Mouse (Mus musculus): Measurements from ENCODE around the gene Tyro3.

Gene Tyro3

DNA sequence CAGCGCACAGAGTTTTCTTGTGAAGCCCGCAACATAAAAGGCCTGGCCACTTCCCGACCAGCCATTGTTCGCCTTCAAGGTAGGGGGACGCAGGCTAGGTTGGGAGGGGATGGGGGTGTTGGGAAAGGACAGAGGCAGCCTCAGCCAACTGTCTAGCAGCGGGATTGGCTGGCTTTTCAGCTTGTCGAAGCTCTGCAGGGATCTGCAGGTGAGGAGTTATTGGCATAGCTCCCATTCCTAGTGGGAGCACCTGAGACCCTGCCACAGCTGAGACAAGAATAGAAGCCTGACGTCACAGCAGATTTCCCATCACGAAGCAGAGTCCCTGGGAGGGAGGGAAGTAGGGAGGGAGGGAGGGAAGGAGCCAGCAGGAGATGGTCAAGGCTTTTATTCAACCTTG is 7.2 kb downstream of the Tyro3 start:
- no peak for DNase-seq (ENCODE audit: low spot score)

- DNase-seq (ENCODE audit: low spot score) = no peak
These were observed 8.0 kb downstream of the Tyro3 start for GRCm38 (mm10) chr2:119805536-119805935.

DNA sequence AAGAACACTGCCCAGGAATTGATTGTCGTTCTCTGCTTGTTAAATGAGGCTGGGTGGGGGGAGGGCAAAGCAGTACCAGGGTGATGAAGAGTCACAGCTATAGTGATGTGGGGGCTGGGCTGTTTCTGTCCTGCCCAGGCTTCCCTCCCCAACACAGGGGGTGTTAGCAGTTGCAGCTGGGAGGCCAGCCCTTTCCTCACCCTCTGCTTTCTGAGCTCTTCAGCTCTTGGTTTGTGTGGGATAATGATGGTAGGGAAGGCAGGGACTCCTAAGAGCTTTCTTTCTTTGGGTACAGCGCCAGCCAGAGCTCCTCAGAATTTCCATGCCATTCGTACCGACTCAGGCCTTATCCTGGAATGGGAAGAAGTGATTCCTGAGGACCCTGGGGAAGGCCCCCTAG is 10.9 kb downstream of the Tyro3 start:
- no peak for DNase-seq (ENCODE audit: low spot score)

DNA sequence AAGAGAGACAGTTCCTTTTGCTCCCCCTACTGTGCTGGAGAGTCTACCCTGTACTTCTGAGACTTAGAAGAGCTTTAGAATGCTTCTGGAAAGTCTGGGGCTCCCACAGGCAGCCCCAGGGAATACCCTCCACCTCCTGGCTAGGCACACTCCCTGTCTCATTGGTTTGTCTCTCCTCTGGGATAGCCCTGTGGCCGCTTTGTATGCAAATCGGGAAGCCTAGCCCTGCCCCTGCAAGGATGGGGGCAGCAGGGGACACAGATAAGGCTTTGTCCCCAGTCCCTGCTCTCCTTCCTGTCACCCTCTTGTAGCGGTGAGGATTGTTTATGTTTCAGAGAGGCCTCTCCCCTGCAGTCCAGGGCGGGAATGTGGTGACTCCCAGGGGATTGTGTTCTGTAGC is 11.3 kb downstream of the Tyro3 start:
- DNase-seq (ENCODE audit: low spot score) = no peak

DNA sequence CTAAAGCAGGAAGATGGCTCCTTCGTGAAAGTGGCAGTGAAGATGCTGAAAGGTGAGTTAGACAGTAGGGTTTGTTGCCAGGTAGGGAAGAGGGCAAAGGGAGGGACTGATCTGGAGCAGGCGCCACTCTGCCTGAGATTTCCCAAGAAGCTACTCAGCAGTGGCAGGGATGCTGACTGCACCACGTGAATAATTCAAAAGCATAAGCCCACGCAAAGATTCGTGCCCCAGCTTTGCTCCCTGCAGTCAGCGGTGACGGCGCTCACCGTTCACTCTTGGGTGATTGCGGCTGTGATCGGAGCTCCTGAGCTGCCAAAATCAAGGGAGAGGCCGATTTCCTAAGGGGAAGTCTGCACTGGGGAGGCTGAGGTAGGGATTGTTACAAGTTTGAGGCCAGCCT is 13.4 kb downstream of the Tyro3 start:
- no peak for DNase-seq (ENCODE audit: low spot score)

GRCm38 (mm10) chr2:119811490-119812146 is 14.1 kb downstream of the Tyro3 start:
- no peak for DNase-seq (ENCODE audit: low spot score)

GRCm38 (mm10) chr2:119814376-119814933 is 16.9 kb downstream of the Tyro3 start:
- DNase-seq (ENCODE audit: low spot score) = no peak

DNA sequence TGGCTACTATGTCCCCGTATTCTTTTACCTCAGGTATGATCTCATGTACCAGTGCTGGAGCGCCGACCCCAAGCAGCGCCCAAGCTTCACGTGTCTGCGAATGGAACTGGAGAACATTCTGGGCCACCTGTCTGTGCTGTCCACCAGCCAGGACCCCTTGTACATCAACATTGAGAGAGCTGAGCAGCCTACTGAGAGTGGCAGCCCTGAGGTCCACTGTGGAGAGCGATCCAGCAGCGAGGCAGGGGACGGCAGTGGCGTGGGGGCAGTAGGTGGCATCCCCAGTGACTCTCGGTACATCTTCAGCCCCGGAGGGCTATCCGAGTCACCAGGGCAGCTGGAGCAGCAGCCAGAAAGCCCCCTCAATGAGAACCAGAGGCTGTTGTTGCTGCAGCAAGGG is 19.1 kb downstream of the Tyro3 start:
- DNase-seq (ENCODE audit: low spot score) = no peak

- no peak for DNase-seq (ENCODE audit: low spot score)
These were observed 19.5 kb downstream of the Tyro3 start for GRCm38 (mm10) chr2:119817047-119817446.

DNA sequence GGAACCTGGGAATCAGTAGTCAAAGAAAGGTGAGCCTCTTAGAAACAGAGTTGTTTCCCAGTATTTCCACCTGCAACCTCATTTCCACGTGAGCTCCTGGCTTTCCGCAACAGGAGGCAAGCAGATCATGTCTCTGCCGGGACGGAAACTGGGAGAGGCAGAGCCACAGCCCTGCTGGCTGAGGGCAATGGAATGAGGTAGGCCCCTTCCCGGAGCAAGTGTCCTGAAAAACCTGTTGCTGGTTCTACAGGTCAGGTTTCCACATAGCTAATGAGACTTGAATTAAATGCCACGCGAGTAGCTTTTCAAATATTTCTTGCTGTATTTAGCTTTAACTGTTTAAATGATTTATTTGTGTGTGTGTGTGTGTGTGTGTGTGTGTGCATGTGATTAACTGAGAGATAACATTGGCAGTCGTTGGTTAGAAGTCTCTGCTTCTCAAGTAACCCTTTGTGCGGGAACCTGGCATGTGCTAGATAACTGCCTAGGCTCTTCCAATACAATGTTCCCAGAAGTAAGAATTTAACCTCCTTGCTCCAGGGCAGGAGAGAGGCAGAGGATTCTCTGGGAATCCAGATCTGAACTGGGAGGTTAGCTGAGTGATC is 21.2 kb downstream of the Tyro3 start:
- DNase-seq (ENCODE audit: low spot score) = no peak

DNA sequence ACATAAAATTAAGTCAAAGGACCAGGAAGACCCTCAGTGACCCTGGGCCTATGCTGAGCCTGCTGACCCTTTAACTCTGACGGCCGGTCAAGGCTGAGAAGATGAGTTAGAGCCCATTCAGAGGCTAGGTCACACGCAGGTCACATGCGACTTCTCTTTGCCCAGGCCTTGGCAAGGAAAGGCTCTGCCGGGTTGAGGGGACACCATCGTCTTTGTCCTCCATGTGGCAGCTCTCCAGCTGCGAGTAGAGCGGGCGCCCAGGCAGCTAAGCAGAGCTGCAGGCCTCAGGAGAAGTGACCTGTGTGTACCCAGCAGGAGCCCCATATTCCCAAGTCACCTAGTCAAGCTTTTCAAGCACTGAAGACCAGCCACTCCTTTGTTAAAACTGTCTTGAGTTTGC is 23.6 kb downstream of the Tyro3 start:
- DNase-seq (ENCODE audit: low spot score) = no peak

GRCm38 (mm10) chr2:119830579-119830978 is 33.0 kb downstream of the Tyro3 start:
- no peak for DNase-seq (ENCODE audit: low spot score)

GRCm38 (mm10) chr2:119834231-119834630 is 36.7 kb downstream of the Tyro3 start:
- DNase-seq (ENCODE audit: low spot score) = no peak

DNA sequence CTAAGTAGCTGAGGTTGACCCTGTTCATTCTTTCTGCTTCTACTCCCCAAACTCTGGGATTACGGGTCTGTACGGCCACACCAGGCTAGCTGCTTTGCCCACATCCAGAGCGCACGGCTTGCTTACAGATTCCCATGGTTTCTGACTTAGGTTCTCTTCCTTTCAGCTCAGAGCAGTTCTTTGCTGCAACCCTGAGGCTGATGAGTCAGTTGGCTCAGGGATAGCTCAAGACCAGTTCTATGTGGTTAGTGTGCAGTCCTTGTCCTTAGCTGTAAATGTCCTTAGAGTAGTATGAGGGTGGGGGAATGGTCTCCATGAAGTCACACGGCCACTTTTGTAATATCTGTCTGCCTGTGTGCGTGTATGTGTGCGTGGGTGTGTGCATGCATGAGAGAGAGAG is 40.1 kb downstream of the Tyro3 start:
- DNase-seq (ENCODE audit: low spot score) = no peak

DNA sequence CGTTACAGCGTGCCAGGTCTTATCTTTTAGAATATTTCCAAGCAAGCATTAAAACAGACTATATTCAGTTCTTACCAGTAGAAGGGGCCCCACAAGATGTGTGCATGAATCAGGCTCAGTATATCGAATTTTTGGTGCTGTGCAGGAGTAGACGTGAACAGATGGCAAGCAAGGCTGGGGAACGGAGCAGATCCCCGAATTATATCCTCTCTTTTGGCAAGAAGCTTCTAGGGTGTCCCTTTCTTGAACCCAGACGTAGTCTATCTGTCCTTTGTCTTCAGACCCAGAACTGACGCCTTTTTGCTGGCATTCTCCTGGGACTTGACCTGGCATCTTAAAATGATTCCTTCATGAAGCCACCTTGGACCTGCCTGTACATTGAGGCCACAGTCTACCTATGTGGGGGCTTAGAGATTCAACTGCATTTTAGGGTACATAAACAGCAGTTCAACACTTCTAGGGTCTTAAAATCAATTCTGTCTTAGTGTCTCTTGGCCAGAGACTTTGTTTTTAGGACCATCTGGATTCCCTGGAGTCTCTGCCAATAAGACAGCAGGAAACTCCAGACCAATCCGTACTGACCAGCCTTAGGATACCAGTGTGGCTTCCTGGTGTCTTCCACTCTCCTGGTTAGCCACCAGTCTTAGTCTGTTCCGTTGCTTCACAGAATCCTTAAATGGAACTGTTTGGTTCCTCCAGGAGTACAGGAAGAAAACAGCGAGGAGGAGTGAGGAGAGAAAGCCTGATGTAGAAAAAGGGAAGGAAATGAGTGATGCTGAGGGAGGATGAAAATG is 41.0 kb downstream of the Tyro3 start:
- DNase-seq (ENCODE audit: low spot score) = no peak

DNA sequence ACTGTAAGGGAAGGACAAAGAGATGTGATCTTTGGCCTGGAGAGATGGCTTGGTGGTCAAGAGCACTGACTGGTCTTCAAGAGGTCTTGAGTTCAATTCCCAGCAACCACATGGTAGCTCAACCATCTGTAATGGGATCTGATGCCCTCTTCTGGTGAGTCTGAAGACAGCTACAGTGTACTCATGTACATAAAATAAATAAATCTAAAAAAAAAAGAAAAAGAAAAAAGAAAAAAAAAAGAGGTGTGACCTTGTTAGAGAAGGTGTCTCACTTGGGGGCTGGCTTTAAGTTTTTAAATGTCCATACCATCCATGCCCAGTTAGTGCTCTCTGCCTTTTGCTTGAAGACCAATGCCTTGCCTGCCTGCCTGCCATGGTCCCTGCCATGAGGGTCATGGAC is 42.5 kb downstream of the Tyro3 start:
- DNase-seq (ENCODE audit: low spot score) = no peak

DNA sequence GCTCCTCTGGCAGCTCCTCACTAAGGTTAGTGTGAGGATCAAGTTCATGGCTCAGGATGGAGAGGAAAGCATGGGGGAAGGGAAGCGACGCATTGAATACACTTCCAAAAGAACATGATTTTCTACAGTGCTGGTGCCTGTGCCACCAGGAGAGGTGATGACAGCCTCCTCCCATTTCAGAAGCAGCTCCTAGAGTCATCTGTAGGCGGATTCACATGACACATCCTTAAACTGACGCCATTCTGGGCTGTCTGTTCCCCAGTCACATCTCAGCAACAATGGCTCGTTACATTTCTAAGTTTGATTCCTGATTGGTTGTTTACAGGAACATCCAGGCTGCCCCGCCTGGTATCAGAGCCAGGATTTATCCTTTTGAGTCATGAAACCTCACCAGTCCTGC is 44.5 kb downstream of the Tyro3 start:
- DNase-seq (ENCODE audit: low spot score) = no peak

DNA sequence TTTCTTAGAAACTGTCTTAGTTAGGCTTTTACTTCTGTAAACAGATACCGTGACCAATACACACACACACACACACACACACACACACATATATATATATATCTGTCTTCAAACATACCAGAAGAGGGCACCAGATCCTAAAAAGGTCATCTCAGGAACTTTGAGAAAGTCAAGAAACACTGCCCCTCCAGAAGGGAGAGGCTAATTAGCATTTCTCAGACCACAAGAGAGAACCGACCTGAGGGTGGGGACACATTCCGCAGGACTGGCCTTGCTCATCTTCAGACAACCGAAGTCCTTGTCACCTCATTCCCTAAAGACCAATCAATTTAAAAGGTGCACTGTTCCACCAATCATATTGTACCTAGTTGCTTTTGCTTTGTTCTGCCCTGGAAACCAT is 46.0 kb downstream of the Tyro3 start:
- no peak for DNase-seq (ENCODE audit: low spot score)

DNA sequence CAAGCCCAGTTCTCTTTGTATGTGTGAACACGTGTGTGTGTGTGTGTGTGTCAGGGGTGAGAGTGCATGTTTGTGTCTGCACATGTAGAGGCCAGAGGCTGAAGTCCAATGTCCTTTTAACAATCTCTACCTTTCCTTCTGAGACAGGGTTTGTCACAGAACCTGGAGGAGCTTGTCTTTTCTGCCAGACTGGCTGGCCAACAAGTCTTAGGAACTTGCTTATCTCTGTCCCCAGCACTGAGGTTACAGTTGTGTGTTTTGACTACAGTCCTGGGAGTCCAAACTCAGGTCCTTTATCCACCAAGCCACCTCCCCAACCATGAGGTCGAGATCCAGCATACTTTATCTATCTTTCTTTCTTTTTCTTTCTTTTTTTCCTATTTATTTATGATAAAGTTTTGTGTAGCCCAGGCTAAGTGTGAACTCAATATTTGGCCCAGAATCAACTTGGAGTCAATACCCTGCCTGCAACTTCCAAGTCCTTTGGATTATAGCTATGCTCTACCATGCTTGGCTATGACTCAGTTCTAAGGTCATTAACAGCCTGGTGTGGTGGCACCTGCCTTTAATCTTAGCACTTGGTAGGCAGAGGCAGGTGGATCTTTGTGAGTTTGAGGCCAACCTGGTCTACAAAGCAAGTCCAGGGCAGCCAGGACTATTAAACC is 48.5 kb downstream of the Tyro3 start:
- DNase-seq (ENCODE audit: low spot score) = no peak

DNA sequence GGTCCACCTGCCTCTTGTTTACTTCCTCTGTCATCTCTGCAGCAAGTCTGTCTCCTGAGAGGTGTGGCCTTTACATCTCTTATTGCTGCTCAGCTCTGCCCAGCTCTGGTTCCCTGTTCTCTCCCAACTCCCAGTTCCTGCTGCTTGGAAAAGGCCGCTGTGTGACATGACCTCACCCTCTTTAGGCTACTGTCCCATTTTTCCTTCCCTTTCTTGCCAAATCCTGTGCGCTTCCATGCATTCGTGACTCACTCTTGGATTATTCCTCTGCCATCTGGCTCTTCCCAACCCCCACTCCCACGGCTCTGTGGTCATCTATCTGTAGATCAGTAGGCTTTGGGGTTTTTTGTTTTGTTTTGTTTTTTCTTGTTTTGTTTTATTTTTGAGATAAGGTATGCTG is 49.4 kb downstream of the Tyro3 start:
- DNase-seq (ENCODE audit: low spot score) = no peak

- no peak for DNase-seq (ENCODE audit: low spot score)
These were observed 56.3 kb downstream of the Tyro3 start for GRCm38 (mm10) chr2:119853811-119854210.

DNA sequence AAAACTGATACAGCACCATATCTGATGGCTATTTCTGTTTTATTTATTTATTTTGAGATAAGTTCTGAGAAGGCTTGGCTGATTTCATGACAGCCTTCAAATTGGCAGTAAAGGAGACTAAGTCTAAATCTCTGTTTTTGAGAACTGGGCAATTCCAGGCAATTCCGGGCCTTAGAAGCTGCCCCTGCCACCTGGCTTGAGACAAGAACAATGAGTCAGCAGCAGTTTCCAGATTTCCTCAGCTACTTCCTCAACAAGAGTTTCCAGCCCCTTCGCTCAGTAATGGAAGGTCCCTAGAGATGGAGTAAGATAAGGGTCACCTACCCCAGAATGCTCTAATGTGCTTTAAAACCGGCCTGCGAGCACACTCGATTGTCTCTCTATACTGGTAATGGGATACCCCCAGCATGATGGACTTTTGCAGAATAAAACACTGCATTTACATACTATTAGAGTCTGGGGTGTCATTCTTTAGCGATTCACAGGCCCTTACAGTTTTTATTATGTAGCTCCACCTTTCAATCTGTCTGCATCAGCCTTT is 57.8 kb downstream of the Tyro3 start:
- no peak for DNase-seq (ENCODE audit: low spot score)

Measured in retina, embryonic 14.5 days (tissue).